Mouse (Mus musculus) mesoderm, embryonic 11.5 days (tissue): ENCODE measurements at regions not wholly inside any gene's neighbourhood (a gene's known extent, or its start where the extent isn't known, plus 50 kb on each side); places are given as distances from the start of the nearest gene placed in this dataset.

ENCODE experiments used
- DNase-seq: peaks from one replicate; pipeline ENCODE4 v3.0.0-alpha.2; 2012; ENCODE audit warnings: low read depth, low spot score

GRCm38 (mm10) chr7:70646801-70647200, 280.3 kb upstream of the Nr2f2 start:
- no peak for DNase-seq

GRCm38 (mm10) chr7:70643694-70644301, 277.3 kb upstream of the Nr2f2 start:
- peak; percentile 84 for DNase-seq

GRCm38 (mm10) chr7:70643055-70643454, 276.5 kb upstream of the Nr2f2 start:
- no peak for DNase-seq

DNA sequence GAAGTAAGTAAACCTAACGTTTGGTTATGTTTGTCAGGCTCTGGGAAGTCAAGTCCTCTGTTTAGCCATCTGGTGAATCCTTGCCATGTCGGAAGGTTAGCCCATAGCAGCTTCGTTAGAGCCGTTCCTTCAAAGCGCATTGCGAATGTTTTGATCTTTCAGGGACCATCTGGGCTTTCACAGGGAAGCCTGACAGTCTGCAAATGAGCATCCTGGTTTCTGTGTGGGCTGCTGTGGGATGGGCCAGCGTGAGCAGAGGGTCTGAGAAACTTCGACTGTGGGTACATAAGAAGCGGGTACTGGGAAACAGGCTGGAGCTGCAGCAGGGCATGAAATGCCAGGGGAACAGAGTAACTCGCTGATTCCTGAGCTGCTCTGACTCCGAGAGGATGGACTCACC, 274.7 kb upstream of the Nr2f2 start:
- no peak for DNase-seq

DNA sequence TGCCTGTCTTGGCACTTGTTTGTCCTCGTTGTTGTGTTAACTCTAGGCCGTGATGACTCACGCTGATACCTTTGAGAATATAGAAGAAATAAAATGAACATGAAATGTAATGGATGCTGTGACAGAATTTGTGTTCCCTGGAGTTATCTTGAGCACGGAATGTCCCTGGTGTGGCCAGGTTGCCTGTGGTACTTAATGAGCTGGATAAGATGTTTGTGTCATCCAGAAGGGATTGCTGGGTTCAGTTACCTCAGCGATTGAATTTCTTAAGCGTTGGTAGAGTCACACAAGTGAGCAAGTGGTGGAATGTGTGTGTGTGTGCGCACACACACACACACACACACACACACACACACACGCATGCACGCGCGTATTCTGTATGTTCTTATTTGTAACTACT, 274.0 kb upstream of the Nr2f2 start:
- DNase-seq = no peak

DNA sequence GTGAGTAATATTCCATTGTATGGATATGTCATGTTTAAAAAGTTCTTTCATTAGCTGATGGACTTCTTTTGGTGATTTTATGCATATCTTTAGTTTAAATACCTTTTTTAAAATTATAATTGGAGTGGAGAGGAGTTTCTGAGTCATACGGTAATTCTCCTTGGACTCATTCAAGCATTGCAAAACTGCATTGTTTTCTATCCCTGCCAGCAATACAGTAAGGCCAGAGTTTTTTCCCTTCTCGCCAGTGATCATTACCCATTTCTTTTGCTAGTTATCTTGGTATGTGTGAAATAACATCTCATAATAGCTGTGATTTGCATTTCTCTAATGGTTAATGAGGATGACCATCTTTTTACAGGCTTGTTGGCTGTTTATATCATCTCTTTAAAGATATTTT, 271.6 kb upstream of the Nr2f2 start:
- DNase-seq = no peak

GRCm38 (mm10) chr7:70634016-70634415, 267.5 kb upstream of the Nr2f2 start:
- no peak for DNase-seq

DNA sequence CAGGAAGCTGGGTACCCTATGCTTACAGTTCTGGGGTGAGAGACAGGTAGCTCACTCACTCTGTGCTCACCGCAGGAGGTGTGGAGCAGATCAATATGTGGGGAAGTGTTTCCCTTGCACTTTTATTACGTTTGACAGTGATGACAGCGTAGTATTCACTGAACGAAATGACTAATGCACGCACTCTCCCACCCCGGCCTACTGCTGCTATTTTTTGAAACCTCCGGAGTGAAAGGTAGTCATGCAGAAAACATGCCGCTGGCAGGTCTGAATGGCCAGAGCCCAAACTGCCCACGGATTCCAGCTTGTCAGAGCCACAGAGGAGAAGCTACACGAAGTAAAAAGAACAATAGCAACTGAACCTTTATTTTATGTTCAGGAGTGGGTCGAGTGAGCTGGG, 267.0 kb upstream of the Nr2f2 start:
- DNase-seq = no peak

DNA sequence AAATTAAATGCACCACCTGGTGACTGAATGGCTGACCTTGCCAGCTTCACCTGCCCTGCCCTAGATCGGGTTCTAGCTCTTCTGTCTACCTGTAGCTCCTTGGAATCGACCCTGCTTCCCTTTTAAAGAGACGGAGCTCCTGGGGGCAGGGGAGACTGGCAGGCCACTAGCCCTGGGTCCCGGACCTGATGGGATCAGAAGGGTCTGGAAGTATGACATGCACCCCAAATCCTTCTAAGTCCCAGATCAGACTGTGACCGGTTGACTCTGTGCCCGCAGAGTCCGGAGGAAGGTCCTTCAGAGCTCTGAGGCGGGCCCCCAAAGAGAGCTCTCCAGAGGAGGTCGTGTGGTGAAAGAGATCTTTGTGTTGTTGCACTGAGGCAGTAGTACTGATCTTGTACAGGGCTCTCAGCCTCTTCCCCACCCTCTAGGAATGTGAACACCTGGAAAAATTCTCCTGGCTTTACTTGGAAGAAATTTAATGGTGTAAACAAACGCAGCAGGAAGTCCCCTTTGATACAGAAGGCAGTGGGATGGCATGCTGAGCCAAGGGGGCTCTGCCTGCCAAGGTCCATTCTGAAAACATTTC, 259.2 kb upstream of the Nr2f2 start:
- peak; percentile 53 for DNase-seq

- peak; percentile 70 for DNase-seq
Observed at GRCm38 (mm10) chr7:70624727-70625642, 258.4 kb upstream of the Nr2f2 start.

- DNase-seq = peak; percentile 76
Observed at GRCm38 (mm10) chr7:70624031-70624726, 257.6 kb upstream of the Nr2f2 start.

DNA sequence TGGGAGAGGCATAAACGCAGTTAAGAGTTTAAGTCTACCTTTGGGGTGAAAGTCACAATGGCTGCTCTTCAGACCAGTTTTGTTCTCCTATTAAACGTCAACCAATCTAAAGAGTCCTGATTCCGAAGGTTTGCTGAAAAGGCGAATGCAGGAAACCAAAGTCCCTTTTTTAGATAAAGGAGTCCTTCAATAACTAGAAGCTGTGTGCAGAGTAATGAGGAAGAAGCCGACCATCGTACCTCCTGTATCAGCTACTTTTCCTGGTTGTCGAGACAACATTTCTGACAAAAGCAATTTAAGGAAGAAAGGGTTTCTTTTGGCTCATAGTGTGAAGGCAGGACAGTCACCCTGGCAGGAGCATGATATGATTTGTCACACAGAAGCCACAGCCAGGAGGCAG, 252.9 kb upstream of the Nr2f2 start:
- DNase-seq = no peak

DNA sequence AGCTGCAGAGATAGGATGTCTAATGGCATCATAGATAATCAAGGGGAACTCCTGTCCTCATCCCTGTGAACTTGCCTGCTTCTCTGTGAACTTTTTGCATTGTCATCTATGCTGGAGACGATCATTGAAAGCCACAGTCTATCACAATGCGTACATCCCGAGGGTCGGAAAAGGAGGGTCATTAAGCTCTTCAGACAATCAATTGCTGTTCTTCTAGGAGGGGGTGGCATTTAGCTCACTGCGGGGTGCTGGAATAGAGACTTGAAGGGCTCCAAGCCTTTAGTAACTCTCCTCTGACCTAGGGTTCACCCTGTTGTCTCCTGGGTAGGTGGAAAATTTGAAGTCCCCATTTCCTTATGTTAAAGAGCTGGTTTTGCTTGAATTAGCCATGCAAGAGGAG, 251.7 kb upstream of the Nr2f2 start:
- DNase-seq = no peak

- DNase-seq = no peak
Observed at GRCm38 (mm10) chr7:70606511-70606910, 240.0 kb upstream of the Nr2f2 start.

GRCm38 (mm10) chr7:70604471-70605174, 238.1 kb upstream of the Nr2f2 start:
- DNase-seq = no peak

DNA sequence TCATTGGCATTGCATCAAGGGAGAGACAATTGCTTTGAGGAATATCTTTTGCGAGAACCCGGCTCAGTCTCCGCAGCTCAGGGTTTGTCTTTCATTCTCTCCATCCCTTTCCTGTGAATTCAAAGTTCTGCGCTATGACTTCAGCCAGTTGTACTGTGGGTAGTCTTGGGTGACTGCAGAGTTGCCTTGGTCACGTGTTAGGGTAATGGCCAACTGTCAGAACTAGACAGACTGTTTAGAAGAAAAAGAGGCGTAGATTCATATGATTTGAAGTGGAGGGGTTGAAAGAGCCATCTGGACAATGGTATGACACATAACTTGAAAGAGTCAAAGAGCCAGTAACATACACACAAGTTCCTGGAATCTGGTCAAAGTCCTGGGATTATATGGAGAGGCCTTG, 226.5 kb upstream of the Nr2f2 start:
- no peak for DNase-seq

DNA sequence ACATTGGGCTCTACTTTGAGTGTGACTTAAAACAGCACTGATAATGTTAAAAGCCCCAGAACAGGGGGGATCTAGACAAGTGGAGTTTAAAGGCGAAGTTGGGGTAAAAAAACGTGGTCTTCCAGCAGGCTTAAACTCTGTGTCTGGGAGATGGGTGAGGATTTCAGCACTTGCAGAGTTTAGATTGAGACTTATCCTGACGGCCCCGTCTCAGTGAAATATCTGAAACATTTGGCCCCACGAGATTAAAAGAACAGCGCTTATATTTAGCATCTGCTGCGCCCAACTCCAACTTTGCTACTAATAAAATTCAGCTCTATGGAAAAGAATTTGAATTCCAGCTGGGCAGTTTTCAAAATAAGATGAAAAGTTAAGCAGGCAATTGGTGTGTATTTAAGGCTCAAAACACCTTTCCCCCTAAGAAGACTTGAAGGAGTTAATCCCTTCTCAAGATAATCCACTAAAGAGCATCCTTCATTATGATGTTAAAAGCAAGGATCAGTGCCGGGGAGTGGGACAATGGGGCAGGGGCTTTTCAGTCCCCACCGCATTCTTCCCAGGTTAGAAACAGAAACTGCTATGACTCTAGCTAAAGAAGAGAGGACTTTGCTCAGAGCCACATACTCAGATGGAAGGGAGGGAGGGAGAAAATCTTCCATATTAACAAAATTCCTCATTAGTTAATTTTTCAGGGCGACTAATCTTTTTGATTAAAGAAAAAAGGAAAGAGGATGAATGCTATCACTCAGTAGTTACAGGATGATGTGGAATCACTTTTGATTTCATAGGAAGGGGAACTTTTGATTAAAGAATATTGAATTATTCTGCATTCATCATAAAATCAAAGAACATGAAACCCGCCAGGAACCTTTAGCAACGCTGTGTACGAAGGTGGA, 225.1 kb upstream of the Nr2f2 start:
- DNase-seq = no peak

GRCm38 (mm10) chr7:70589713-70590112, 223.2 kb upstream of the Nr2f2 start:
- no peak for DNase-seq

DNA sequence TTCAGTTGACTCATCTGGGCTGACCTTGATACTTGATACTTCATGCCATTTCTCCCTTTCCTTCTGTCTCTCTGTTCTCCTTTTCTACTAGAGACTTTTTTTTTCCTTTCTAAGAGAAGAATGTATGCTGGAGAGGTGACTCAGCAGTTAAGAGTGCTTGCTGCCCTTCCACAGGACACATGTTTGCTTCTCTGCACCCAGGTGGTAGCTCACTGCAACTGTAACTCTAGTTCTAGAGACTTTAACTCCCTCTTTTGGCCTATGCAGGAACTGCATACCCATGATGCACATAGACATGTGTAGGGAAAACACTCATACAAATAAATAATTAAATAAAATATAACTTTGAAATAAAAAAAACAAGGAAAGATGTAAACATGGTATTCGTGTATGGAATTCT, 221.5 kb upstream of the Nr2f2 start:
- no peak for DNase-seq

GRCm38 (mm10) chr7:70584480-70584879, 217.9 kb upstream of the Nr2f2 start:
- DNase-seq = no peak
